Mouse (Mus musculus) G1E (cell line): ENCODE measurements around the gene Nme1.

Experiments used
- CTCF ChIP-seq: IDR thresholded peaks from 2 replicates; pipeline ENCODE4 v1.5.1; 2012; ENCODE audit warnings: low read depth, low read length, inconsistent platforms, mixed read lengths
- GATA2 ChIP-seq: IDR thresholded peaks from 2 replicates; pipeline ENCODE4 v1.6.1; 2012; ENCODE audit warnings: low read depth, low read length, inconsistent platforms, borderline replicate concordance
- TAL1 ChIP-seq: conservative IDR thresholded peaks from 2 replicates; pipeline ENCODE4 v1.6.1; 2012; ENCODE audit warnings: low read depth, low read length, inconsistent platforms, mixed read lengths

DNA sequence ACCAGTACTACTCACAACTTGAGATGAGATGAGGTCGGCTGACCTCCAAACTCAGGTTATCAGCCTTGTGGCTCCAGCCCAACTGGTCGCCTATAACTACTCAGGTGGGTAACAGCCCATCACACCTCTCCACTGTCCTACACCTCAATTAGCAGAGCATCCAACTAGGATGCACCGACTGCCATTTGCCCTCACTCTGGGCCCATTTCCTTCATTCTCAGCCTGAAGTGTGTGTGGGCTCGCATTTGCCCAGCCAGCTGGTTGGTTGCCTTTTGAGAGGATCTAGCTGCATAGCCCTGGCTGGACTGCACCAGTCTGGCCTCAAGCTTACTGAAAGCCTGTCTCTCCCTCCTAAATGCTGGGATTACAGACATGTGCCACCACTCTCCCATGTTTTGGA is 10.6 kb downstream of the Nme1 start:
- TF ChIP-seq CTCF (no peak), TAL1 (no peak), GATA2 (no peak)
